Mouse (Mus musculus): ENCODE results near the gene Gmppb. TPM values are rescaled to one million over a fixed set of nuclear protein-coding genes. Genes with fewer than 3 reads are reported as not detected.

Gene Gmppb
- polyA plus RNA-seq, 1 experiment from 2014 or later, result 21.9 TPM

GRCm38 (mm10) chr9:108052885-108053664 lies 4.0 kb downstream of the Gmppb start, which contains the start of gene Amigo3:
Amigo3 (plus strand) TSS chr9:108053159.
- ATAC-seq (ENCODE audit: low FRiP score), result peak; percentile 20; the same call in 1 of the 2 replicates
- H3K27ac ChIP-seq, result no peak within 1 kb of the TSS
- H3K9me3 ChIP-seq (replicated peaks), result no peaks in the 10 kb centered on the region
- no peaks in the 10 kb centered on the region for H3K27me3 ChIP-seq
- no peak within 1 kb of the TSS for H3K4me3 ChIP-seq
- no peak within 1 kb of the TSS for H3K9ac ChIP-seq
- peak within 1 kb of the TSS; percentile 36 for H3K4me2 ChIP-seq (replicated peaks)
- peaks cover 67% of the 10 kb centered on the region for H3K36me3 ChIP-seq
- H3K4me1 ChIP-seq, result peaks cover 23% of the 10 kb centered on the region
- 60% methylated on average over 20 of the region's 20 CpGs for WGBS

GRCm38 (mm10) chr9:108053665-108054225 lies 4.7 kb downstream of the Gmppb start:
- H3K27ac ChIP-seq, result no peak overlapping the region
- no peak overlapping the region for H3K9ac ChIP-seq
- peaks cover 74% of the 10 kb centered on the region for H3K36me3 ChIP-seq
- ATAC-seq (ENCODE audit: low FRiP score), result no peak
- H3K27me3 ChIP-seq, result no peaks in the 10 kb centered on the region
- 92% methylated on average over 15 of the region's 15 CpGs for WGBS
- no peak overlapping the region for H3K4me3 ChIP-seq
- no peak overlapping the region for H3K4me2 ChIP-seq (replicated peaks)
- peaks cover 17% of the 10 kb centered on the region for H3K4me1 ChIP-seq
- no peaks in the 10 kb centered on the region for H3K9me3 ChIP-seq (replicated peaks)

- Histone ChIP-seq H3K9ac (no peak overlapping the region), H3K36me3 (peaks cover 82% of the 10 kb centered on the region), H3K27me3 (no peaks in the 10 kb centered on the region), H3K4me2 (replicated peaks) (no peak overlapping the region), H3K4me3 (no peak overlapping the region), H3K27ac (no peak overlapping the region), H3K4me1 (peaks cover 16% of the 10 kb centered on the region), H3K9me3 (replicated peaks) (no peaks in the 10 kb centered on the region)
- 92% methylated on average over 22 of the region's 22 CpGs for WGBS
- ATAC-seq (ENCODE audit: low FRiP score), result no peak
Measured at GRCm38 (mm10) chr9:108054331-108055040, 5.4 kb downstream of the Gmppb start.

DNA sequence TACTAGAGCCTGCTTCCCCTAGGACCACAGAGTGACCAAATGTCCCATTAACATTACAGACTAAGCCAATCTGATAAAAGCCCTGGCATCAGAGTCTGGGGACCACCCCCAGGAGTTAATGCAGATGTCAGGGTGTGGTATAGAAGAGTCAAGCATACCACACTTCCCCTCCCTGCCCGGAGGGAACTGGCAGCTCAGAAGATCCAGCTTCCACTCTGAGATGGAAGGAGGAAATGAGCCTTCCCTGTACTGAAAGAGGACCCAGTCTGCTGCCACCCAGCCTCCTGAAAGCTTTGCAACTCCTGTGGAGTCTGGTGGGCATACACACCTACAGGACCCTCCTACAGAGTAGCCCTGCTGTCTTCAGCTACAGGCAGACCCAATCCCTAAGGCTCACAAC lies 6.0 kb downstream of the Gmppb start:
- Histone ChIP-seq H3K27ac (no peak overlapping the region), H3K4me2 (replicated peaks) (no peak overlapping the region), H3K36me3 (peaks cover 87% of the 10 kb centered on the region), H3K9me3 (replicated peaks) (no peaks in the 10 kb centered on the region), H3K4me1 (peaks cover 10% of the 10 kb centered on the region), H3K9ac (no peak overlapping the region), H3K27me3 (no peaks in the 10 kb centered on the region), H3K4me3 (no peak overlapping the region)
- 81% methylated on average over 1 of the region's 1 CpGs for WGBS
- no peak for ATAC-seq (ENCODE audit: low FRiP score)

DNA sequence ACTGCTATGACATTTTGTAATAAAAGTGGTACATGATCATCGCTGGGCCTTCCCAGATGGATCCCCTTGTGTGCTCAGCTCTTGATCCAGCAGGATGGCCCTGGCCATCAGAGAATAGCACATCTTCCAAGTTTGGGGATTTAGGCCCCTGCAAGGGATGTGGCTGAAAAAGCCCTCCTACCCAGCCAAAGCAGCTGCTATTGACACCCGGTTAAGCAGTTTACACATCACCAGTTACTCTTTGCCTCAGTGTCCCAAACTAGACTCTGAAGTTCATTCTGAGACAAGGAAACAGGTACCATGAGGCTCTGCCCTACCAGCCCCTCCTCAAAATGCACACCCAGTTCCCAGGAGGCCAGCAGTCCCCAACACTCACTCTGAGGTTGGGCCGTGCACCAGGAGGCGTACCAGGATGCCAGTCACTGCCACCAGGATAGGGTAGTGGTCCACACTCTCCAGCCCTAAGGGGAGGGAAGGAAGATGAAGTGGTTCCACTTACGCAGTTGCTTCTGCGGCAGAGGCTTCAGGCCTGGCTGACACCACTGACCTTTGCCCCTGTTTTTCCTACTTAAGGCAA lies 6.7 kb downstream of the Gmppb start:
- no peak overlapping the region for H3K4me3 ChIP-seq
- H3K4me1 ChIP-seq, result peaks cover 6% of the 10 kb centered on the region; the same call in 1 of the 2 replicates
- H3K27me3 ChIP-seq, result no peaks in the 10 kb centered on the region
- peaks cover 84% of the 10 kb centered on the region for H3K36me3 ChIP-seq
- no peak overlapping the region for H3K9ac ChIP-seq
- H3K4me2 ChIP-seq (replicated peaks), result no peak overlapping the region
- no peak overlapping the region for H3K27ac ChIP-seq
- H3K9me3 ChIP-seq (replicated peaks), result no peaks in the 10 kb centered on the region
- ATAC-seq (ENCODE audit: low FRiP score), result no peak
- WGBS, result 88% methylated on average over 6 of the region's 6 CpGs

DNA sequence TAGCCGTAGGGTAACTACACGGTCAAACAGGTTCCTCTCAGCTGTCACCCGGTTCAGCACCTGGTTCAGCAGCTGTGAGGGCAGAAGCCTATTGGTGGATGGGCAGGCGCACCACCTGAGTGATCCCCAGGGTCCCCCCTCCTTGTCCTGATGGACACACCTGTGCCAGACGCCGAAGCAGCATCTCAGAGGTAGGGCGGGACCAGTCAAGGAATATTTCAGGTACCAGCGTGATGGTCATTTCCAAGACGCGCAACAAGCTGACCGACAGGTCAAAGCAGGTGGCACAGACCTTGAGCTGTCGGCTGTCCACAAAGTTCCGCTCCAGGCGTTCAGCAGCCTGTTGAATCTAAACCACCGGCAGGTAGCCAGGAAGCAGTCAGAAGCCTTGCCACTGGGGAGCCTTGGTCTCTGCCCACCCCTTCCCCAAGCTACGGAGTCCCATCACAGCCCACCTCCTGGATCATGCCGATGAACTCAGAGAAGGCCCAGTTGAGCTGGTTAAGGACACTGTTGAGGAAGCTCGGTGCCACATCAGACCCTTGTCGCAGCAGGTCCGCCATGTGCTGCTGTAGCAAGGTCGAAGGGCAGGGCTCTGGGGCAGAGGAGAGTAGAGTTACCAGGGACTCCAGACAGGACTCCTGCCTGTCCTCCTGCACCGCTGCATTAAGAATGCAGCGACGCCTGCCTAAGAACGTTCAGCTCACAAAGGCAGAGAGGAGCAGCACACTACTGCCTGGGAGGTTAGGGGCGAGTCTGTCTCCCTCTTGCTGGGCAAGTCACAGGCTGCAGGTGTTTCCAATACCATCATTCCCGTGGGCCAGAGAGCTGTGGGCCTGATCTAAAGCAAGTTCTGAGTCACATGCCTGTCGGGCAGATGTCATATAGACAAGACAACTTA lies 7.6 kb downstream of the Gmppb start:
- H3K4me3 ChIP-seq, result no peak overlapping the region
- ATAC-seq (ENCODE audit: low FRiP score), result no peak
- H3K4me2 ChIP-seq (replicated peaks), result no peak overlapping the region
- H3K27ac ChIP-seq, result no peak overlapping the region
- peaks cover 77% of the 10 kb centered on the region for H3K36me3 ChIP-seq
- H3K9me3 ChIP-seq (replicated peaks), result no peaks in the 10 kb centered on the region
- 75% methylated on average over 28 of the region's 28 CpGs for WGBS
- peaks cover 6% of the 10 kb centered on the region; the same call in 1 of the 2 replicates for H3K4me1 ChIP-seq
- no peak overlapping the region for H3K9ac ChIP-seq
- H3K27me3 ChIP-seq, result no peaks in the 10 kb centered on the region

GRCm38 (mm10) chr9:108057262-108057562 lies 8.2 kb downstream of the Gmppb start:
- H3K4me1 ChIP-seq, result peaks cover 6% of the 10 kb centered on the region; the same call in 1 of the 2 replicates
- ATAC-seq (ENCODE audit: low FRiP score), result no peak
- no peak overlapping the region for H3K9ac ChIP-seq
- H3K4me3 ChIP-seq, result no peak overlapping the region
- peaks cover 77% of the 10 kb centered on the region for H3K36me3 ChIP-seq
- H3K9me3 ChIP-seq (replicated peaks), result no peaks in the 10 kb centered on the region
- H3K4me2 ChIP-seq (replicated peaks), result no peak overlapping the region
- no peak overlapping the region for H3K27ac ChIP-seq
- H3K27me3 ChIP-seq, result no peaks in the 10 kb centered on the region
- WGBS, result 87% methylated on average over 5 of the region's 5 CpGs

DNA sequence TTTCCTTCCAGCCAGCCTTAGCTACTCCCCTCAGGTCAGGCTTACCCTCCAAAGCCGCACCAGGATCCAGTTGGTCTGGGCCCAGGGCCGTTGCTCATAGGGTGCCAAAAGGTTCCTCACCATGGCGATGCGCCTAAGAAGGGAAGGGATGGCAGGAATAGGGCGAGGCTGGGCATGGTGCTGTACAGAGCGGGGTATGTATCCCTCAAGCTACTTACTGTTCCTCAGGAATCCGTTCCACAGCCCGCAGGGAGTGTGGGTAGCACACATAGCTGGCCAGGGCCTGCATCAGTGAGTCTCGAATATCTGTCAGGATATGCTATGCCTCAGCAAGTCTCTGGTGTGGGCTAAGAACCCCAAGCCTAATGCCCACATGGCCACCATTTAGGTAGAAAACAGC lies 9.2 kb downstream of the Gmppb start:
- no peak overlapping the region for H3K27ac ChIP-seq
- H3K36me3 ChIP-seq, result peaks cover 86% of the 10 kb centered on the region
- no peaks in the 10 kb centered on the region for H3K9me3 ChIP-seq (replicated peaks)
- H3K4me1 ChIP-seq, result peaks cover 2% of the 10 kb centered on the region; the same call in 1 of the 2 replicates
- no peak overlapping the region for H3K4me2 ChIP-seq (replicated peaks)
- no peak overlapping the region for H3K4me3 ChIP-seq
- WGBS, result 96% methylated on average over 9 of the region's 9 CpGs
- no peak overlapping the region; the same call in 1 of the 2 replicates for H3K9ac ChIP-seq
- ATAC-seq (ENCODE audit: low FRiP score), result no peak
- H3K27me3 ChIP-seq, result no peaks in the 10 kb centered on the region

- 0 out of 2 replicates have a peak, but pooled peaks have one; percentile 23 for ATAC-seq (ENCODE audit: low FRiP score)
- WGBS, result 86% methylated on average over 3 of the region's 3 CpGs
- Histone ChIP-seq H3K9ac (no peak overlapping the region), H3K4me1 (no peaks in the 10 kb centered on the region), H3K36me3 (peaks cover 70% of the 10 kb centered on the region), H3K27me3 (no peaks in the 10 kb centered on the region), H3K4me3 (no peak overlapping the region), H3K9me3 (replicated peaks) (no peaks in the 10 kb centered on the region), H3K27ac (0 out of 2 replicates have a peak overlapping the region, but pooled peaks have one; percentile 12), H3K4me2 (replicated peaks) (no peak overlapping the region)
Measured at GRCm38 (mm10) chr9:108062142-108062541, 13.1 kb downstream of the Gmppb start.

GRCm38 (mm10) chr9:108063361-108063760 lies 14.3 kb downstream of the Gmppb start:
- H3K36me3 ChIP-seq, result peaks cover 58% of the 10 kb centered on the region
- no peaks in the 10 kb centered on the region for H3K9me3 ChIP-seq (replicated peaks)
- 87% methylated on average over 12 of the region's 12 CpGs for WGBS
- ATAC-seq (ENCODE audit: low FRiP score), result no peak
- H3K4me2 ChIP-seq (replicated peaks), result no peak overlapping the region
- no peaks in the 10 kb centered on the region for H3K4me1 ChIP-seq
- H3K9ac ChIP-seq, result no peak overlapping the region
- no peak overlapping the region for H3K27ac ChIP-seq
- H3K27me3 ChIP-seq, result no peaks in the 10 kb centered on the region
- H3K4me3 ChIP-seq, result no peak overlapping the region

- no peaks in the 10 kb centered on the region for H3K27me3 ChIP-seq
- H3K36me3 ChIP-seq, result peaks cover 48% of the 10 kb centered on the region
- WGBS, result 50% methylated on average over 5 of the region's 5 CpGs
- no peak overlapping the region for H3K27ac ChIP-seq
- no peak overlapping the region for H3K9ac ChIP-seq
- H3K4me2 ChIP-seq (replicated peaks), result no peak overlapping the region
- H3K4me3 ChIP-seq, result no peak overlapping the region
- H3K9me3 ChIP-seq (replicated peaks), result no peaks in the 10 kb centered on the region
- H3K4me1 ChIP-seq, result no peaks in the 10 kb centered on the region
- ATAC-seq (ENCODE audit: low FRiP score), result no peak
Measured at GRCm38 (mm10) chr9:108065491-108066011, 16.5 kb downstream of the Gmppb start.

All from hindbrain, embryonic 12.5 days (tissue).